Mouse (Mus musculus) heart, adult 2 months (tissue): ENCODE measurements around the gene Atcay. TPM values are rescaled to one million over a fixed set of nuclear protein-coding genes. Genes with fewer than 3 reads are reported as not detected.
"Not testable (repeated sequence)": the region's sequence is repeated elsewhere in the genome, so short reads cannot be mapped to it uniquely, and the experiment has no call there.

Source experiments
- DNase-seq, 2 experiments: peaks; one replicate each; pipeline ENCODE4 v3.0.0; 2021
- H3K27ac ChIP-seq: fragments of 200-600 bp; 2 replicates; pipeline ENCODE4 v1.8.1; 2022
- H3K27me3 ChIP-seq: fragments of 200-500 bp; 2 replicates; pipeline ENCODE4 v1.6.1; 2012; ENCODE audit warnings: mild to moderate bottlenecking, low read length, inconsistent platforms, mixed read lengths; ENCODE audit not compliant: control insufficient read depth, insufficient read depth
- H3K36me3 ChIP-seq: fragments of 200-500 bp; 2 replicates; pipeline ENCODE4 v1.6.1; 2012; ENCODE audit warnings: low read length, inconsistent platforms; ENCODE audit not compliant: control insufficient read depth, insufficient read depth
- H3K4me1 ChIP-seq: fragments of 200-500 bp; 2 replicates; pipeline ENCODE4 v1.6.1; 2011; ENCODE audit warnings: low read length; ENCODE audit not compliant: control insufficient read depth, insufficient read depth
- H3K4me3 ChIP-seq: fragments of 200-600 bp; 2 replicates; pipeline ENCODE4 v1.8.1; 2022
- H3K79me2 ChIP-seq: fragments of 200-500 bp; replicated peaks from 2 replicates; pipeline ENCODE4 v1.6.1; 2012; ENCODE audit warnings: mild to moderate bottlenecking, inconsistent platforms, low read length, moderate library complexity, mixed read lengths; ENCODE audit not compliant: control insufficient read depth, insufficient read depth
- H3K9ac ChIP-seq: fragments of 200-500 bp; 2 replicates; pipeline ENCODE4 v1.6.1; 2012; ENCODE audit warnings: low read depth, mild to moderate bottlenecking, control low read depth, inconsistent platforms, low read length, mixed read lengths
- CTCF ChIP-seq: fragments of 200-600 bp; IDR thresholded peaks from 2 replicates; pipeline ENCODE4 v1.8.1; 2022; ENCODE audit warnings: antibody characterized with exemption, mild to moderate bottlenecking, moderate library complexity
- EP300 ChIP-seq: fragments of 200-500 bp; IDR thresholded peaks from 2 replicates; pipeline ENCODE4 v1.6.1; 2011; ENCODE audit warnings: low read depth, low read length, control low read depth; ENCODE audit not compliant: insufficient read depth
- POLR2A ChIP-seq: fragments of 200-500 bp; IDR thresholded peaks from 2 replicates; pipeline ENCODE4 v1.6.1; 2011; ENCODE audit warnings: mild to moderate bottlenecking, low read depth, low read length, control low read depth; ENCODE audit not compliant: insufficient read depth
- WGBS: fragments of 180-500 bp; shearing (Covaris S2); methylation state at CpG from one replicate; pipeline ENCODE4 v1.1.7; 2018; 5-methylcytosine and 5-hydroxymethylcytosine counted together
- intact Hi-C: fragments of 180-260 bp; cut with DNase I; formaldehyde crosslinking; loops from one replicate; pipeline ENCODE4 v1.15.1; 2025
- polyA plus RNA-seq: library from polyadenylated mRNA; depleted of rRNA; stranded (reverse); fragments of >200 nt; gene quantifications from 2 replicates; pipeline ENCODE4 v1.2.3, GENCODE M21; 2012
- total RNA-seq, 2 experiments: library from RNA; stranded (reverse); gene quantifications; 2 replicates each; pipeline ENCODE4 v1.2.3; 2021

Gene Atcay
- total and polyA plus RNA-seq, 3 experiments: 0.09 to 0.14 TPM; not detected in 1

DNA sequence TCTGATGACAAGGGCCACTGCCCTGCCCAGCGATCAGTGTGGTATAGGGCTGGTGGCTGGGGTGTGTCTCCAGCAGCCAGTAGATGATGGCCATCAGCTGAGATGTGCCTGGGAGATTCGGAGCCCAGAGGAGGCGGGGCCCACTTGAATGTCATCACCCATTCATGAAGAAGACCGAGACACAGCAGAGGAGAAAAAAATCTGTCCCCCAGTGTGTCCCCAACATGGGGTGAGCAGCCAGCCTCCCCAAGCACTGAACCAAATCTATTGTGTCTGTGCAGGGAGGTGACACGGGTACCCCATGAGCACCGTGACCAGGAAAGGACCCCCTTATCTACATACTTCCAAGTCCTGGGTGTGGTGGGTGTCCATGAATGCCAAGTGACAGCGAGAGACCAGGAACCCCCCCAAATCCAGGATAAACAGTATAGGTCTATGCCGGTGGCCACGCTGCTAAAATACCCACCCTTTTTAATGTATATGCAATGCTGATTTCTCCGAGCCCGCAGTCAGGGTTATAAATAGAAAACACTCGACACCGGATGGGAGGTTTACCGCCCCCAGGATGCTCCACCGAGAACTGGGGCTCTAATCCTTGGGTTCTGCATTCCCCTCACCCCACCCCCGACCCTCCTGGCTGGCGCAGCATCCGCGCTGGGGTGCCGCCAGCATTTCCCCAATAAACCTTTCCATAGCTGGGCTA, 747 bp downstream of the Atcay start:
- peaks cover 2% of the 10 kb centered on the region for H3K4me1 ChIP-seq
- H3K27me3 ChIP-seq: peaks cover 4% of the 10 kb centered on the region; the same call in 1 of the 2 replicates
- WGBS: 10% methylated on average over 20 of the region's 20 CpGs
- H3K4me3 ChIP-seq: no peak overlapping the region
- H3K36me3 ChIP-seq: no peaks in the 10 kb centered on the region
- H3K9ac ChIP-seq: no peak overlapping the region
- H3K27ac ChIP-seq: no peak overlapping the region
- TF ChIP-seq EP300: no peak
- intact Hi-C loops: no loop called here
- no peak for DNase-seq
- H3K79me2 ChIP-seq: no peaks in the 10 kb centered on the region

DNA sequence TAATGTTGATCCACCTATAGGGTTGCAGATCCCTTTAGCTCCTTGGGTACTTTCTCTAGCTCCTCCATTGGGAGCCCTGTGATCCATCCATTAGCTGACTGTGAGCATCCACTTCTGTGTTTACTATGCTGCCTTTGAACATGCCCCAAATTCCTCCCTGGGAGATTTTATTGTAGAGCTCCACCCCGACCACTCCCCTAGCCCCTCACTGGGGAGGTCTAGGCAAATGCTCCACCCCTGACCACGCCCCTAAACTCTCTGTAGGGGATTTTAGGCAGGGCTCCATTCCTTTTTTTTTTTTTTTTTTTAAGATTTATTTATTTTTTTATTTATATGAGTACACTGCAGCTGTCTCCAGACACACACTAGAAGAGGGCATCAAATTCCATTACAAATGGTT, 6.9 kb downstream of the Atcay start:
- H3K27me3 ChIP-seq, DNase-seq, H3K4me3 ChIP-seq, H3K27ac ChIP-seq, H3K4me1 ChIP-seq, H3K9ac ChIP-seq, H3K79me2 ChIP-seq, intact Hi-C loops, H3K36me3 ChIP-seq: not testable (repeated sequence)
- 65% methylated on average over 2 of the region's 2 CpGs for WGBS

DNA sequence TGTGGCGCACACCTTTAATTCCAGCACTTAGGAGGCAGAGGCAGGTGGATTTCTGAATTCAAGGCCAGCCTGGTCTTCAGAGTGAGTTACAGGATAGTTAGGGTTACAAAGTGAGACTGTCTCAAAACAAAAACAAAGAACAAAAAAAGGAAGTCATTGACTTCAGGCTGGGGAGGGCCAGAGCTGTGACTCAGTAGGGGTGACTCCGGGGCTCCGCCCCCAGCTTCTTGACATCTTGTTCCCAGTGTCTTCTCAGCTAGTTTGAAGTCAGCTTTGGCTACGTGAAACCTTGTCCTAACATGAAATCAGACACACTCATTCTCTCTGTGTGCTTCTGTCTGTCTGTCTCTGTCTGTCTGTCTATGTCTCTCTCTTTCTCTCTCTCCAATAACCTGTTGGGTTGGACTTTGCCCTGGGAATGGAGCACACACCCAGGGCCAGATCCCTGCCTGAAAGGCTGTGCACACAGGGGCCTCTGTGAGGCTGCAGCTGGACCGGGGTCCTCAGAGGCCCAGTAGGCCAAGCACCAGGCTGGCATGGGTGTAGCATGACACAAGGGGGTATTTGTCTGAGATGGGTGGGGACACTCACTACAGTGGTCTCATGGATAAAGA, 9.1 kb downstream of the Atcay start:
- TF ChIP-seq POLR2A: no peak
- no peak for TF ChIP-seq EP300
- no peak for TF ChIP-seq CTCF
- H3K4me1 ChIP-seq: no peaks in the 10 kb centered on the region
- no peaks in the 10 kb centered on the region for H3K36me3 ChIP-seq
- no peak overlapping the region for H3K27ac ChIP-seq
- H3K79me2 ChIP-seq: no peaks in the 10 kb centered on the region
- 78% methylated on average over 5 of the region's 5 CpGs for WGBS
- no peak overlapping the region for H3K9ac ChIP-seq
- H3K4me3 ChIP-seq: no peak overlapping the region
- no peak for DNase-seq
- H3K27me3 ChIP-seq: no peaks in the 10 kb centered on the region; the same call in 1 of the 2 replicates
- intact Hi-C loops: no loop called here

DNA sequence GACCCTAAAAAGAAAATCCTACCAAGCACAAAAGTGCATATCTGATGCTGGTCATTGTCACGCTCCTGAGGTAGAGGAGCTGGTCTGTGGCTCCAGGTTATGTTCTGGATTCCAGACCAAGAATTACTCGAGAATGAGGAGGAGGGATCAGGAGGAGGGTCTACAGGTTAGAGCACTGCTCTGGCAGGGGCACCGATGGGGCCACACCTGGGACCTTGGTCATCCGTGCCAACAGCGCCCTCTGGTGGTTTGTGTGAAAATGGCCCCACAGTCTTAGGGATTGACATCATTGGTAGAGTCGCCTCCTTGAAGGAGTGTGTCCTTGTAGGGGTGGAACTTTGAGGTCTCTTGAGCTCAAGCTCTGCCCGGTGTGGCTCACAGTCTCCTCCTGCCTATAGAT, 12.7 kb downstream of the Atcay start:
- H3K9ac ChIP-seq: no peak overlapping the region
- no peaks in the 10 kb centered on the region for H3K36me3 ChIP-seq
- DNase-seq: peak; percentile 64 to 78
- H3K27ac ChIP-seq: no peak overlapping the region
- peak; percentile 92 for TF ChIP-seq CTCF
- TF ChIP-seq EP300: 0 out of 2 replicates have a peak, but pooled peaks have one; percentile 16
- TF ChIP-seq POLR2A: no peak
- 24% methylated on average over 7 of the region's 7 CpGs for WGBS
- intact Hi-C loops: loop anchor here (1.0 kb wide), 1 partner anchor 20 kb away; no protein-coding TSS in a partner anchor
- H3K4me1 ChIP-seq: no peaks in the 10 kb centered on the region
- H3K79me2 ChIP-seq: no peaks in the 10 kb centered on the region
- no peak overlapping the region for H3K4me3 ChIP-seq
- H3K27me3 ChIP-seq: no peaks in the 10 kb centered on the region; the same call in 1 of the 2 replicates

DNA sequence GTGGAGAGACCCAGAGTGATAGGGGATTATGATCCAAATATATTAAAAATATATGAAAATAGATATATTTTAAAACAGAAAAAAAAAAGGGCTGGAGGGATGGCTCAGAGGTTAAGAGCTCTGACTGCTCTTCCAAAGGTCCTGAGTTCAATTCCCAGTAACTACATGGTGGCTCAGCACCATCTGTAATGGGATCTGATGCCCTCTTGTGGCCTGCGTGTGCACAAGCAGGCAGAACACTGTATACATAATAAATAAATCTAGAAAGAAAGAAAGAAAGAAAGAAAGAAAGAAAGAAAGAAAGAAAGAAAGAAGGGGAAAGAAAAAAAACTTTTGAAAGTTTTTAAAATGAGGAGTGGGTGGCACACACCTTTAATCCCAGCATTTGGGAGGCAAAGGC, 13.4 kb downstream of the Atcay start:
- intact Hi-C loops, H3K27me3 ChIP-seq, H3K27ac ChIP-seq, H3K4me3 ChIP-seq, DNase-seq, H3K36me3 ChIP-seq, H3K9ac ChIP-seq, H3K4me1 ChIP-seq, H3K79me2 ChIP-seq: not testable (repeated sequence)
- peak; percentile 79 for TF ChIP-seq CTCF
- WGBS: 17% methylated on average over 1 of the region's 1 CpGs

DNA sequence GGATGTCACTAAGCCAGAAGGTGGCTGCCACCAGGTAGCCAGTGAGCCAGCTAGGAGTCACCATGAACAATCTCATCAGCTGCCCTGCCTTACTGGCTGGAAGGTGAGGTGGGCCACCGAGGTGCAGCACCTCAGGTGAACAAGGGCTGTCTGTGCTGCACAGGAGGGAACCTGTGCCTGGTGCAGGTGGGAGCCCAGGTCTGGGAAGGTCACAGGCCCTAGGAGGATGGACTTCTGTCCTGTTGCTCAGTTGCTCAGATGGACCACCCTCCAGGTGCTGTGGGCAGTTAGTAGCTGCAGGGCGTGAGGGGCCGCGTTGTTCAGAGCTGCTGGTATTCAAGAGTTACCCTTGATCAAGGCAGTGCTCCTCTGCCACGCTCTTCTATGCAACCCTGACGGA, 13.8 kb downstream of the Atcay start:
- Histone ChIP-seq H3K79me2 (no peaks in the 10 kb centered on the region), H3K36me3 (no peaks in the 10 kb centered on the region), H3K4me1 (no peaks in the 10 kb centered on the region), H3K4me3 (no peak overlapping the region), H3K9ac (no peak overlapping the region), H3K27me3 (no peaks in the 10 kb centered on the region; the same call in 1 of the 2 replicates), H3K27ac (no peak overlapping the region)
- intact Hi-C loops: no loop called here
- WGBS: 84% methylated on average over 6 of the region's 6 CpGs
- TF ChIP-seq CTCF (no peak), POLR2A (no peak)
- no peak for DNase-seq
